Mouse (Mus musculus) cerebellum, adult 8-10 months (tissue): ENCODE measurements around the gene Sugt1.

Experiments used
- DNase-seq: peaks from one replicate; pipeline ENCODE4 v3.0.0; 2022

The Sugt1 gene

DNA sequence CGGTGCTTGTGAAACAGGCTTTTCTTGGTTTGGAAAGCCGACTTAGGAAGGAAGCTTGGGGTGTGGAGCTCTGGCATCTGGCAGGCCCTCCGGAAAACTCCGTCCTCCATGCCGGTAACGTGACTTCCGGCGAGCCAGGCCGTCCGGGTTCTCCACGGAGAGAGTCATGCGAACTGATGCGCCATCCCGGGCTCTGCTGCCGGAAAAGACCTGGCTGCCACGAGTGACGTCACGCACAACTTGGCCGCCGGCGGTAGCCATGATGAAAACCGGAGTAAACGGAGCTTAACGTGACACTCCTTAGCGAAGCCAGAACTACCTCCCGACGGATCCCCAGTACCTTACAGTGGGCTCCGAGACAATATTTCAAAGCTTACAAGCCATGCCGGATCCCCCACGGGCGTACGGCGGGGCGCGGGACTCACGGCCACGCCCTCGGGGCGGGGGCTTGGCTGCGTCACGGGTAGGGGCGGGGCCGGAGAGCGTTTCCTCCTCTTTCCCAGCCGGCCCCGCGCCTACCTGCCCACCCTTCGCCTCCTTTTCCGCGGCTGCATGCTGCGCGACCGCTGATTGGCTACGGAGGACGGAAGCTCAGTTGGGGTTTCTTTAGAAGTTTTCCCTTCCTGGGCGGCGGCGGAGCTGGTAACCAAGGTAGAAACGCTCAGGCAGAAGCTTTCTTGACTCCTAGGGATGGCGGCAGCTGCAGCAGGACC, at the start of gene Sugt1:
Gene Sugt1 (plus strand): TSS at position 553 of the 713 bp plus-strand sequence.
- peak; percentile 98 for DNase-seq

DNA sequence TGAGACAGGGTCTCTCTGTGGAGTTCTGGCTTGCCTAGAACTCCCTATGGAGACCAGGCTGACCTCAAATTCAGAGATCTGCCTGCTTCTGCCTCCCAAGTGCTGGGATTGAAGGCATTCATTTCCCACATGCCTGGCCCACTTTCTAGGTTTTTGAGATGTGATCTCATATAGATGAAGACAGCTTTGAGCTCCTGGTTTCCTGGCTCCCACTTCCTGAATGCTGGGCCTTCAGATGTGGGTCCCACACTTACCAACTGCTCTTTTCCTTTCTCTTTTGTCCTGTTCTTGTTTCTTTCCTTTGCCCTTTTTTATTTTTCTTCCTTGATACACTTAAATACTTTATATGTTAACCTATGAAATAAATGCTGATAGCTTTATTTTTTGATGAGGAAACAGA, 49.6 kb upstream of the Sugt1 start:
- DNase-seq, result no peak

DNA sequence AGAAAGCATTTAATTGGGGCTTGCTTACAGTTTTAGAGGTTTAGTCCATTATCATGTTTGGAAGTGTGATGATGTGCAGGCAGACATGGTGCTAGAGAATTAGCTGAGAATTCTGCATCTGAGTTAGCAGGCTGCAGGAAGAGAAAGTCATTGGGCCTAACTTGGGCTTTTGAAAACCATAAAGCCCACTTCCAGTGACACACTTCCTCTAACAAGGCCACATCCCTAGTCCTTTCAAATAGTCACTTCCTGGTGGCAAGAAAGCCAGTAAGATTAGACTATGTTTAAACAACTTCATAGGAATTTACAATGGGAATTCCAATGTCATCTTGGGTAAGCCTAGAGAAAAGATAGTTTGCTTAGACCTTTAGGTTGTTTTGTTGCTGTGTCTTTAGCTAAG, 45.9 kb upstream of the Sugt1 start:
- DNase-seq, result no peak

DNA sequence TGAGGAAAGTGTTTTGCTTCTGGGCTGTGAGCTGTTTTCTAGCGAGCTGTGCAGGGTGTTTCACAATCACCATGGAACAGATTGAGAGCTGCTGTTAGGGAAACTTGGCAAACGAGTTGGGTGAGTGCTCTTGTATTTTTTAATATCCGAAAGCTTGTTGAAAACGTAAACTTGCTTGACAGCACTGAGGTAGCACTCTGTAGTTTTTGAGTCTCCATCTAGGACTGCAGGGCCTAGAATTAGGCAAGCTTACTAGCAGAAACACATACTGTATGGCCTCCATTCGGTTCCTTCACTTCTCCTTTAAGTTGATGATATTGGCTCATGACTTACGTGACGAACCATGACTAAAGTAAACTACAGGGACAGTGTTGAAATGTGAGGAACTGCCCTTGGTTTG, 38.1 kb upstream of the Sugt1 start:
- DNase-seq, result no peak

DNA sequence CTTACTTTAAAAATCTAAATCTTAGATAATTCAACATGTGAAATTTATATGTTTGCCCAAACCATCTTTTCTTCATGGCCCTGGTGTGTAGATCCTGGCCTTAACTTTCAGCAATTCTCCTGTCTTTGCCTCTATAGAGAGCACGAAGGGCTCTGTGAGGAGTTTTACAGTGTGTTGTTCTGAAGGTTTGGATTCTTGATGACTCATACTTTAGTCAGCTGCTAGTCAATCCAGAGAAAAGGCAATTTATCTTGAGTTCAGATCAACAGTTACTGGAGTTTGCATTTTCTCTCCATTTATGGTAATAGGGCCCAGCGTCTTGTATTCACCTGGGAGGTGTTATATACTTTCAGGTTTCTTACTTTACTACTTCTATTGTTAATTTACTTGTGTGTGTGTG, 35.6 kb upstream of the Sugt1 start:
- no peak for DNase-seq

DNA sequence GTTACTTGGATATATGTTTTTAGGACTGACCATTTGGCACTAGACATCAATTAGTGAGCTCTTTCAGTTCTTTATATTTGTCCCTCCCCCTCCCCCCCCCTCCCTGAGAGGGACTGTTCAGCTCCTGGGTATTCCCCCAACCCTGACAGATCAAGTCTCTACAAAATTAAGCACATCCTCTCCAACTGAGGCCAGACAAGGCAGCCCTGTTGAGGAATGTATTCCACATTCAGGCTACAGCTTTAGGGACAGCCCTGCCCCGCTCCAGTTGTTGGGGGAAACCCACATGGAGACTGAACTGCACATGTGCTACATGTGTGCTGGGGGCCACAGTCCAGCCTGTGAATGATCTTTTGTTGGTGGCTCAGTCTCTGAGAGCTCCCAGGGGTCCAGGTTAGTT, 34.6 kb upstream of the Sugt1 start:
- no peak for DNase-seq

DNA sequence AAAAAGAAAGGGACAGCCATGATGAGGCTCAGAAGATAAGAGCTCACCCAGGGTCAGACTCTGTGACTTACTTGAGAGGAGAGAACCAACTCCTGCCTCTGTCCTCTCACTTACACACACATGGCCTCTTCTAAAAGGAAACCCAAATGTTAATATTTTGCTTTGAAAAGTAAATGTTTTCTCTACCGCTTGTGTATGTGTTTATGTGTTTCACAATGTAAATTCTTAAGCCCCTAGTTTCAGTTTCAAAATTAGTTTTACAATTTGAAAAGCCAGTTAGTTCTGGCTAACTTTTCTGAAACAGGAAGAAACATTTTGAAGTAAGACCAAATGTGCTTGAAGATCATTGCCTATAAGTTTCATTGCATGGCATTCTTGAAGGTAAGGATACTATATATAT, 29.7 kb upstream of the Sugt1 start:
- DNase-seq, result no peak

DNA sequence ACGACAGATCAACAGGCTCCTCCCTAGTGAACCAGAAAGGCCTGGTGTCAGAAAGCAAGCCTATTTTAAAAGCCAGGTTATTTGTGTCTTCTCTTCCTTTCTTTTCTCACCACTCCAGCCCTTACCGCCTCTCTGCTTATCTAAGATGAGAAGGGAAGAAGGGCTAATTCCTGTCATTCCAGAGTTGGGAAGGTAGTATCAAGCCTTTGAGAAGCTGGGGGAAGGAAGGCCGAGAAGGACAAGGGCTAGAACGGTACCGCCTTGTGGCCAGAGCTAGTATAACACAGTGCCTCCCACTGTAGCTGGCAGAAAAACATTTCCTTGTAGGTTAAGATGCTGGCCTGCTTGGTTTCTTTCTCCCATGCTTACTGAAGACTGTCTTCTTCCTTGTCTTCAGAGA, 24.7 kb upstream of the Sugt1 start:
- DNase-seq, result peak; percentile 11

DNA sequence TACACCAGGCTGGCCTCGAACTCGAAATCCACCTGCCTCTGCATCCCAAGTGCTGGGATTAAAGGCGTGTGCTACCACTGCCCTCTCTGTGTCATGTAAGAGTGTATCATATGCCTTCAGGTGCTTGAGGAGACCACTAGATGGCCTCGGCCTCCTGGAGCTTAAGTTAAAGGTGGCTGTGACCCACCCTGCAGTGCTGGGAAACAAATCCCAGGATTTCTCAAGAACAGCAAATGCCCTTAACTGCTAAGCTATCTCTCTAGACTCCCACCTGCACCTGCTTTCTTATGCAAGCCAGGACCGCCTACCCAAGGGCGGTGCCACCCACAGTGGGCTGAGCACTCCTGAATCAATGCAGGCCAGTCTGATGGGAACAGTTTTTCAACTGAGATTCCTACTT, 22.7 kb upstream of the Sugt1 start:
- no peak for DNase-seq

DNA sequence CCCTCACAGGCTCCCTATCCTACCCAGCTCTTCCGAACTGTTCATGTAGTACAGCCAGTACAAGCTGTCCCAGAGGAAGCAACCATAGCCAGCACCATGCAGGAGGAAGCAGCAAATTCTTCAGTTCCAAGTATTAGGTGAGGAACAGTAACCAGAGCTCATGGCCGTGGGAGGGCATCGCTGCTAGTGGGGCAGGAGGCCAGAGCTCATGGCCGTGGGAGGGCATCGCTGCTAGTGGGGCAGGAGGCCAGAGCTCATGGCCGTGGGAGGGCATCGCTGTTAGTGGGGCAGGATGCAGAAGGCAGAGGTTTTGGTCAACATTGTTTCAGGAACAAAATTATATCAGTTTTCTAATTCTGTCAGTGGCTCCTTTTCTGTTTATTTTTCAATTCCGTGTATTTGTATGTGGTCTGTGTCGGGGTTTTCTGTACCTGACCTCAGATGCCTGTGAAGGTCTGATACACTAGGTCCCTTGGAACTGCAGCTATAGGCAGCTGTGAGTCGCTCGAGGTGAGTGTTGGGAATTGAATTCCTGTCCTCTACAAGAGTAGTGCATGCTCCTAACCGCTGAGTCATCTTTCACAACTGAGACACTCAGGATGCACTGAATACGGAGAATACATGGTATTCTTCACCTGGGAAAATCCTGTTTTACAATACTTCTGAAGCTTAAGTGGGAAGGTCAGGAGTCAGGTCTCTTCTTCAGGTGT, 13.9 kb upstream of the Sugt1 start:
- no peak for DNase-seq

DNA sequence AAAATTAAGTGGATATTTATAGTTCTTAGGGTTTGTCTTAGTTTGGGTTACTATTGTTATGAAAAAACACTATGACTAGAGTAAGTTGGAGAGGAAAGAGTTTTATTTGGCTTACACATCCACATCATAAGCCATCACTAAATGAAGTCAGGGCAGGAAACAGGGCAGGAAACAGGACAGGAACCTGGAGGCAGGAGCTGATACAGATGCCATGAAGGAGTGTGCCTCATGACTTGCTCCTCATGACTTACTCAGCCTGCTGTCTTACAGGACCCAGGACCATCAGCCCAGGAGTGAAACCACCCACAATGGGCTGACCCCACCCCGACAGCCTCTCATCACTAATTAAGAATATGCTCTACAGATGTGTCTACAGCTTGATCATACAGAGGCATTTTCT, 13.1 kb upstream of the Sugt1 start:
- no peak for DNase-seq

DNA sequence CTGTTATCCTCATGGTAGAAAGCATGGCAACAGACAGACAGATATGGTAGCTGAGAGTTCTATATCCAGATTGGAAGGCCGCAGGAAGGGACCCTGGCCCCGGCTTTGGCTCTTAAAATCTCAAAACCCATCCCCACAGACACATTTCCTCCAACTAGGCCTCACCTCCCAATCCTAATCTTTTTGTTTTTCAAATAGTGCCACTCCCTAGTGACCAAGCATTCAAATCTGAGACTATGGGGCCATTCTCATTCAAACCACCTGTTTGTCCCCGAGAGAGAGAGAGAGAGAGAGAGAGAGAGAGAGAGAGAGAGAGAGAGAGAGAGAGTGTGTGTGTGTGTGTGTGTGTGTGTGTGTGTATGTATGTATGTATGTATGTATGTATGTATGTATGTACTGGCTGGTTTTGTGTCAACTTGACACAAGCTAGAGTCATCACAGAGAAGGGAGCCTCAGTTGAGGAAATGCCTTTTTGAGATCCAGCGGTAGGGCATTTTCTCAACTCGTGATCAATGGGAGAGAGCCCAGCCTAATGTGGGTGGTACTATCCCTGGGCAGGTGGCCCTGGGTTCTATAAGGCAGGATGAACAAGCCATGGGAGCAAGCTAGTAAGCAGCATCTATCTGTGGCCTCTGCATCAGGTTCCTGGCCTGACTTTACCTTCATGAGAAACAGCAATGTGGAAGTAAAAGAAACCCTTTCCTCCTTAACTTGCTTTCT, 3.8 kb upstream of the Sugt1 start:
- DNase-seq, result no peak

DNA sequence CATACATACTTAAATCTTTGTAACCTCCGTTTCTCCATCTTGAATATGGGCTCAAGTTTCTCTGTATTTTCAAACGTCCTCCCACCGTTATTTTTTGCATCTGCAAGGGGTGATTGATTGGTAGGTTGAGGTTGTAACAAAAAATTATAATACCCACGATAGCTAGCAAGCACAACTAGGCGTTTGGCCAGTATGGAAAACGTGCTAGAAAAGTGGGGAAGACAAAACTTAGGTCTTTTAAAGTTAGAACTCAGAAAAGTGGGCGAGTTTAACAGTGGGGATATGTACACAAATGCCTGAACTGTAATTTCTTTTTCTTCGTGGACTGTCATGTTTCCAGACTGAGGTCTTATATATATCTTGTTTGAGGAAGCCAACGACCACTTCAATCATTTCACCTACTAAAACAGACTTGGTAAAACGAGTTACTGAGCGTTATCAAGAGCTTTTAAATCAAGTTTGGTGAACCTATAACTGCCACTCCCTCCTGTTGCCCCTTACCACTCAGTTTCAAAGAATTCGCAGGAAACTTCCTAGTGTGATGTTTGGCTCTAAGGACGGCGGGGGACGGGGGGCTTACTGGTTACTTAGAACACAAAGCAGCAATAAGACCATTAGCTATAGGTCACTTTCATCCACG, 872 bp upstream of the Sugt1 start:
- DNase-seq, result peak; percentile 11

DNA sequence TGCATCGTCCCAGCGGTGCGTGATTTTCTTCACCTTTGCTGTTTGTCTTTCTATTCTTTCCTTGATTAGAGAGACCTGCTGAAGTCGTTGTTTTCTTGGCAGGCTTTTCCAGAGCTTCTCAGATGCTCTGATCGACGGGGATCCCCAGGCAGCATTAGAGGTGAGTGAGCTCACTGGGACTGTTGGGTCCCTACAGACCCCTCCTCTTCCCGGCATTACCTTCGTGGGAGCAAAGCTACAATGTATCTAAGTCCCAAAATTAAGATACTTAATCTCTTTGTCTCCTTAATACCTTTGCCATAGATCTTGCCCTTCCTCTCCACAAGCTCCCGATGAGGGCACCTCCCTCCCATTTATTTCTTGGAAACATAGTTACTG, 350 bp downstream of the Sugt1 start:
- no peak for DNase-seq

DNA sequence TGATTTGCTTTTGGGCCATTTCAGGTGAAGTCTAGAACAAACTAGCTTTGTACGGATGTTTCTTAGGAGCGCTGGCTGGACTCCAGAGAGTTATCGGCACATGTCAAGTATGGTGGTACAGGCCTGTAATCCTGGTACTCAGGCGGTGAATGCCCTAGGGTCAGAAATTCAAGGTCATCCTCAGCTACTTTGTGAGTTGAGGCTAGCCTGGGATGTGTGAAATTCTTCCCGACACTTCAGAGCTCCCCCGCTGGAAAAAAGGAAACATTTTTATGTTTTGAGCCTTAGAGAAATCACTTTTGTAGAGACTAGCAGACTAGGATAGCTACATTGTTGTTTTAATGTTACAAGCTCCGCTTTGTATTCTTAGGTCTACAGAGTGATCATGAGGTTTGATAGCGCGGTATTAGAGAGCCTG, 1.1 kb downstream of the Sugt1 start:
- DNase-seq, result peak; percentile 24

DNA sequence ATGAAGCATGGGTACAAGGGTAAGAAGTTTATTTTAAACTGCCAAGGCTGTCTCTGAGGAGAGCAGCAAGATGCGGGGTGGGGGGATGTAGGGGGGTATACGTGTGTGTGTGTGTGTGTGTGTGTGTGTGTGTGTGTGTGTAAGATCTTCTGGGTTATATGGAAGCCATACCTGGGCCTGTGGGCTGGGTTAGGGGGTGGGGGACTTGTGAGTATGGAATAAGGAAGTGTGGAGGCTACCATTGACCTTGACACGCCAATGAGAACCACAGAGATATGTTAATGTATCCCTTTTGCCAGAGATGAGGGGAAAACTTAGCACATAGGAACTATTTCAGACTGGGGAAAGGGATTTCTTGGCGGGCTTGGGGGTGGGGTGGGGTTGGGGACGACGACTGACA, 1.9 kb downstream of the Sugt1 start:
- no peak for DNase-seq

DNA sequence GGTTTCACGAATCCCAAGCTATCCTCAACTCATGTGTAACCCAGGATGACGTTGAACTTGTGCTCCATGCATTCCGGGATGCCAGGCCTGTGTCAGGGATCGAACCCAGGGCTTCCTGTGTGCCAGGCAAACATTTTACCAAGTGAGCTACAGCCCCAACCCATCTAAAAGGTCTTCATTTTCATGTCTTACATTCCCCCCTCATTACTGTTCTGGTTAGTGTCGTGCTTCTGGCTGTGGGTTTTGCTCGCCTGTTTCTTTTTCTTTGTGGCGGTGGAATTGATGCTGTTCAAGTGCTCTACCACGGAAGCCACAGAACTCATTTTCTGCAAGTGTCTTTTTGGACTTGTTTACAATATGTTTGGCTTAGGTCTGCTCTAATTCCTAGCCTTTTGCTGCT, 3.4 kb downstream of the Sugt1 start:
- DNase-seq, result no peak

DNA sequence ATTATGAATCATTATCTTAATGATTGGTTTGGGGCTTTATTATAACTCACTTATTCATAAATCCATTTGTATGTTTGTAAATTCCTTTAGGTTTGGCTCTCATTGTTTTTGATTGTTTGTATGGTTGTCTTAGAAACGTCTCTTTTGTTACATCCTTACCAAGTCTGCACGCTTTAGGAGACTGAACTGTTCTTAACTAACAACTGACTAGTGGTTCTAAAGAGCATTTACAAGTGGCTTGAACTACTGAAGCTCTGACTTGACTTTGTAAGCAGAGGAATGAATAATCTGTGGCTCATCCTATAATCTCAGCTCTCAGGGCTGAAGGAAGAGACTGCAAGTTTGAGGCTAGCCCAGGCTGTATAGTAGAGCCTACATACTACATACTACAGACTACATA, 4.1 kb downstream of the Sugt1 start:
- DNase-seq, result no peak

DNA sequence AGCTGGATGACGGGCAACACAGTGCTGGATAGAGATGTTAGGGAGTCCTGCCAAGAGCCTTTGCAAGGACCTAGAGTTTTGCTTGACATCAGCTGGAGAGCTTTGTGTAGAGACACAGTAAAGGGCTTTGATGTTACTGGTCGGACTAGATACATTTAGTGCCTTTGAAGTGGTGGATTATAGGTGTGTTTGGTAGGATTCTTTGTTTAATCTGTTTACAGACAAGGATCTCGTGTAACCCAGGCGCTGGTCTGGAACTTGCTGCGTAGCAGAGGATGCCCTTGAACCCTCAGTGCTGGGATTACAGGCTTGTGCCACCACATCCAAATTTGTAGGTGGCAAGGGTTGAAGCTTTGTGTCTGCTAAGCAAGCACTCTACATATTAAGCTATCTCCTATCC, 6.6 kb downstream of the Sugt1 start:
- DNase-seq, result no peak

DNA sequence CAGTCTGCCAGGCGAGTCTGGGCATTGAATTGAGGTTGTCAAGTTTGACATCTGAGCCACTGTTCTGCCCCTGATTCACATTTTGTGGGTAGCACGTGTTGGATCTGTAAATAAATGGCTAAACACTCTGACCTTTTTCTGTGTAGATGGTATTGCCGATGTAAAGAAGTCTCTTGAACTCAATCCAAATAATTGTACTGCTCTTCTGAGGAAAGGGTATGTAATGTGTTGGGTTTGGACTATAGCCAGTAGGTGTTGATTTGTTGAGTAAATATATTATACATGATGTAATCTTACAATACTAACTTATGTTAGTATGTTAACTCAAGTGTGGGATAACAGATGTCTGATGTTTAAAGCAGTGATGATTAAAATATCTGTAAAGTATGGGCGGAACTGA, 9.1 kb downstream of the Sugt1 start:
- DNase-seq, result no peak

DNA sequence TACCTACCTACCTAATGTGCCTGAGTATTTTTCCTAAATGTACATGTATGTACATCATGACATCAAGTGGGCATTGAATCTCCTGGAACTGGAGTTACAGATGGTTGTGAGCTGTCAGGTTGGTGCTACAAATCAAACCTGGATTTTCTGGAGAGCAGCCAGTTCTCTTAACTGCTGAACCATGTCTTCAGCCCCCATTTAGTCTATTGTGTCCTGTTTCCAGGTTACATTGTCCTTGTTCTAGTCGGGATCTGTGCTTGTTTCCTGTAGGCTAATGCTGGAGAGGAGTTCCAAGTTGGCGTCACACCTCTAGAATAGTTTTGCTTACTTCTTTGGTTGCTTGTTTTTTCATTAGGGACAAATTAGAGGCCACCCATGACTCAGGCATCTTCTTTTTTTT, 18.4 kb downstream of the Sugt1 start:
- DNase-seq, result no peak

DNA sequence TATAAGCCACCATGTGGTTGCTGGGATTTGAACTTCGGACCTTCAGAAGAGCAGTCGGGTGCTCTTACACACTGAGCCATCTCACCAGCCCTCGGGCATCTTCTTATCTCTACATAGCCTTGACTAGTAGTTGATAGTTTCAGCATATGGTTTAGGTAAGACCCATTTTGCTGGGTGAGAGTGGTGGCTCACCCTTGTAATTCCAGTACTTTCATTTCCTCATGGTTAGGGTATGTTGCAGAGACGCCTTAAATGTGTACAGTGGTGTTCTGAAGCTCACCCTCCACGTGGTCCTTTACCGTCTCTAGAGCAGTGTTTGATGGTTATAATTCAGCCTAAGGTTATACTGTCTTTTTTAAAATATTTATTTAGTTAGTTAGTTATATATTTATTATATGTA, 18.9 kb downstream of the Sugt1 start:
- DNase-seq, result no peak

DNA sequence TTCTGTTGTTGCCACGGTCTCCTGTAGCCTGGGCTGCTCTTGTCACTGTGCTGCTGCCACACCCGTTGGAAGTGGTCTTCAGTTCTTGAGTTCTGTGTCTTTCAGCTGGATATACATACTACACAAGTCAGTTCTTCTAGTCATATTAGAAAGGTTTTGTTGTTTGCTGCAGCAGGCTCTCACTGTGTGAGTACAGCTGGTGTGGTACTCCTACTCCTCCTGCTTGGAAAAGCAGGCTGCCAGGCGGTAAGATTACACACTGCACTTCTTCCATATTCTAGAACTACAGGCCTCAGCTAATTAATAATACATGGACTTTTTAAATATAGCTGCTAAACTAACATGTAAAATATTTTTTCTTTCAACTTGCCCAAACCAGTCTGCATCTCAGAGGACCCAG, 19.4 kb downstream of the Sugt1 start:
- DNase-seq, result no peak

DNA sequence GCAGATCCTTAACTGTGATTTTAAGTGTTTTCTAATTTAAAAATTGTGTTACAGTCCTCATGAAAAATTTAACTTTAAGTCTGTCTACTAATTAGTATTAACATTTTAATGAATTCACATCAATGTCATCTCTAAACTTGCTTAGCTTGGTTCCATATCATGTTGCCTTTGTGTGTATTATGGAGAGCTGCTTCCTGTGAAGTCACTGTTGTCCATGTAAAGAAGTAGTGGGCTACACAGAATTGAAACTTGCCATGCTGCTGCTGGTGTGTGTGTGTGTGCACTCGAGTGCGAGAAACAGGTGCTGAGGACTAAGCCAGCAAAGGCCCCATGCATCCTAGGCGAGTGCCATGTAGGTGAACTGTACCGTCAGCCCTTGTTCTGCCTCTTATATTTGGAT, 19.9 kb downstream of the Sugt1 start:
- DNase-seq, result no peak
